Comparison of ENCODE assay signal across 12 mouse cellular contexts in genomic region chr4:55280706-55281105, GRCm38 (mm10).
A peak's percentile ranks its signal among the peaks of the same experiment; 100 is the strongest.
DNase-seq lines count a peak whose midpoint lies in the region; ATAC-seq and TF ChIP-seq lines count a peak whose summit lies in the region.
"Had no signal": no experiment of that assay in that cellular context is flagged by ENCODE, and none has a peak within 500 bp of the region (broad histone marks: within the 10 kb centered on the region; RNA-seq: fewer than 3 reads in every experiment).

No protein-coding gene starts in this region.

- no peak overlapping the region for H3K9ac ChIP-seq in kidney, postnatal 0 days (ENCODE audit: low read depth, low read length)
- H3K9ac ChIP-seq in kidney, embryonic 15.5 days: no peak overlapping the region
- H3K9ac ChIP-seq: hindbrain, embryonic 14.5 days had no signal

- no peak overlapping the region for H3K4me2 ChIP-seq in kidney, postnatal 0 days (ENCODE audit: low read length)
- H3K4me2 ChIP-seq in kidney, embryonic 15.5 days: no peak overlapping the region
- H3K4me2 ChIP-seq: hindbrain, embryonic 14.5 days had no signal

- H3K4me1 ChIP-seq in kidney, postnatal 0 days (replicated peaks; ENCODE audit: insufficient read depth, low read length): no peaks in the 10 kb centered on the region
- H3K4me1 ChIP-seq in kidney, embryonic 15.5 days: no peaks in the 10 kb centered on the region

- no peaks in the 10 kb centered on the region for H3K36me3 ChIP-seq in kidney, postnatal 0 days (ENCODE audit: insufficient read depth, low read length)
- no peaks in the 10 kb centered on the region for H3K36me3 ChIP-seq in kidney, embryonic 15.5 days
- H3K36me3 ChIP-seq: forebrain, embryonic 10.5 days had no signal

- peak; percentile 41; the same call in 1 of the 2 replicates for TF ChIP-seq CTCF in kidney, postnatal 0 days (IDR thresholded peaks at IDR 0.05; ENCODE audit: low read depth)

- H3K27me3 ChIP-seq in kidney, postnatal 0 days (ENCODE audit: insufficient read depth, low read length): no peaks in the 10 kb centered on the region
- H3K27me3 ChIP-seq in kidney, embryonic 15.5 days: 0 out of 2 replicates have a peak, but pooled peaks cover 2% of the 10 kb centered on the region

- H3K9me3 ChIP-seq in kidney, postnatal 0 days (replicated peaks; ENCODE audit: low read length): no peaks in the 10 kb centered on the region
- H3K9me3 ChIP-seq in kidney, embryonic 15.5 days (replicated peaks): no peaks in the 10 kb centered on the region
- H3K9me3 ChIP-seq: forebrain, embryonic 10.5 days had no signal

- WGBS in kidney, postnatal 0 days: 84% methylated on average over 3 of the region's 3 CpGs
- WGBS in kidney, embryonic 15.5 days: 83% methylated on average over 3 of the region's 3 CpGs

- no peak overlapping the region for H3K4me3 ChIP-seq in kidney, postnatal 0 days (replicated peaks; ENCODE audit: low read depth, low read length)
- H3K4me3 ChIP-seq in kidney, embryonic 15.5 days (replicated peaks): no peak overlapping the region
- H3K4me3 ChIP-seq: forebrain, embryonic 10.5 days had no signal

- no peak overlapping the region for H3K27ac ChIP-seq in kidney, postnatal 0 days
- H3K27ac ChIP-seq in kidney, embryonic 15.5 days: no peak overlapping the region
- H3K27ac ChIP-seq: forebrain, embryonic 10.5 days; hindbrain, embryonic 14.5 days had no signal

- DNase-seq in kidney, postnatal 0 days (ENCODE audit: low spot score): no peak
- DNase-seq in B cell, adult 2 months: peak; percentile 61 to 62
- DNase-seq in ES-CJ7 (ENCODE audit: low read depth, low spot score): peak; percentile 64
- DNase-seq in lung, postnatal 14 days: peak; percentile 35
- no peak for DNase-seq in c-Kit-positive CD71-positive TER-119-positive erythroid progenitor cells, embryonic 14.5 days (ENCODE audit: low spot score)
- DNase-seq: layer of hippocampus, adult 9-11 months; retina, postnatal 1 day had no signal

- no peak for ATAC-seq in kidney, postnatal 0 days (replicated peaks; ENCODE audit: low FRiP score, low read depth)
- no peak for ATAC-seq in kidney, embryonic 15.5 days (replicated peaks; ENCODE audit: low FRiP score)
- no peak for ATAC-seq in megakaryocyte-erythroid progenitor cell, adult 5-6 weeks (replicated peaks; ENCODE audit: low FRiP score, low TSS enrichment, poor library complexity, severe bottlenecking)
- ATAC-seq: activated CD4-positive, CD25-positive, alpha-beta regulatory T cell, adult 4 months had no signal

Comparison
In these comparisons a context has a peak if more than half of its experiments do, and no peak if none do; other contexts are left out.
1. DNase-seq: peak in B cell, adult 2 months (2 of 2), ES-CJ7 (single experiment) and lung, postnatal 14 days (single experiment); none in kidney, postnatal 0 days (single experiment) and c-Kit-positive CD71-positive TER-119-positive erythroid progenitor cells, embryonic 14.5 days (single experiment).